Mouse (Mus musculus) fibroblast of lung, adult 2 months (primary cell): Measurements from ENCODE around the gene Nbeal1.
A peak's percentile ranks its signal among the peaks of the same experiment; 100 is the strongest.
"Not testable (repeated sequence)": the region's sequence is repeated elsewhere in the genome, so short reads cannot be mapped to it uniquely, and the experiment has no call there.

Source experiments
- DNase-seq: peaks from one replicate; pipeline ENCODE4 v3.0.0-alpha.2; 2011; ENCODE audit warnings: low read depth

Nbeal1 gene

GRCm38 (mm10) chr1:60179932-60180783 lies at the start of gene Nbeal1:
Gene Nbeal1 (plus strand): TSS chr1:60180599.
- DNase-seq: peak; percentile 97

GRCm38 (mm10) chr1:60137346-60137745 lies 43.1 kb upstream of the Nbeal1 start:
- no peak for DNase-seq

- no peak for DNase-seq
Measured at GRCm38 (mm10) chr1:60152700-60153099, 27.7 kb upstream of the Nbeal1 start.

- DNase-seq: no peak
Measured at GRCm38 (mm10) chr1:60156651-60157050, 23.7 kb upstream of the Nbeal1 start.

GRCm38 (mm10) chr1:60158411-60158810 lies 22.0 kb upstream of the Nbeal1 start:
- peak; percentile 81 for DNase-seq

- no peak for DNase-seq
Measured at GRCm38 (mm10) chr1:60163676-60164075, 16.7 kb upstream of the Nbeal1 start.

GRCm38 (mm10) chr1:60169626-60170025 lies 10.8 kb upstream of the Nbeal1 start:
- no peak for DNase-seq

GRCm38 (mm10) chr1:60170251-60170650 lies 10.1 kb upstream of the Nbeal1 start:
- no peak for DNase-seq

GRCm38 (mm10) chr1:60173119-60173518 lies 7.3 kb upstream of the Nbeal1 start:
- no peak for DNase-seq

- not testable (repeated sequence) for DNase-seq
Measured at GRCm38 (mm10) chr1:60177814-60178213, 2.6 kb upstream of the Nbeal1 start.

- no peak for DNase-seq
Measured at GRCm38 (mm10) chr1:60179376-60179775, 1.0 kb upstream of the Nbeal1 start.

GRCm38 (mm10) chr1:60180784-60181221 lies 404 bp downstream of the Nbeal1 start:
- DNase-seq: no peak

GRCm38 (mm10) chr1:60188454-60188853 lies 8.1 kb downstream of the Nbeal1 start:
- DNase-seq: no peak

GRCm38 (mm10) chr1:60196813-60197212 lies 16.4 kb downstream of the Nbeal1 start:
- DNase-seq: no peak

- no peak for DNase-seq
Measured at GRCm38 (mm10) chr1:60199006-60199405, 18.6 kb downstream of the Nbeal1 start.

- DNase-seq: no peak
Measured at GRCm38 (mm10) chr1:60236261-60236660, 55.9 kb downstream of the Nbeal1 start.

GRCm38 (mm10) chr1:60240430-60240829 lies 60.0 kb downstream of the Nbeal1 start:
- DNase-seq: no peak

GRCm38 (mm10) chr1:60268113-60268512 lies 87.7 kb downstream of the Nbeal1 start:
- no peak for DNase-seq

- no peak for DNase-seq
Measured at GRCm38 (mm10) chr1:60269314-60269713, 88.9 kb downstream of the Nbeal1 start.

GRCm38 (mm10) chr1:60272471-60272870 lies 92.1 kb downstream of the Nbeal1 start:
- peak; percentile 3 for DNase-seq

- DNase-seq: no peak
Measured at GRCm38 (mm10) chr1:60293921-60294320, 113.5 kb downstream of the Nbeal1 start.

GRCm38 (mm10) chr1:60342808-60343629 lies 162.6 kb downstream of the Nbeal1 start, which contains the start of gene Cyp20a1:
Gene Cyp20a1 (plus strand): TSS chr1:60343323.
- peak; percentile 76 for DNase-seq
